Mouse (Mus musculus): ENCODE results near the gene Acap2. TPM values are rescaled to one million over a fixed set of nuclear protein-coding genes. Genes with fewer than 3 reads are reported as not detected.

Acap2 gene
- polyA plus RNA-seq, 1 experiment from 2014 or later: 24.6 TPM

GRCm38 (mm10) chr16:31185757-31186156 is 15.3 kb downstream of the Acap2 start:
- H3K9me3 ChIP-seq: no peaks in the 10 kb centered on the region
- H3K9ac ChIP-seq: no peak overlapping the region
- H3K27me3 ChIP-seq: no peaks in the 10 kb centered on the region
- no peak for ATAC-seq (ENCODE audit: insufficient number of reproducible peaks, insufficient read depth, low FRiP score, low TSS enrichment)
- H3K4me2 ChIP-seq (replicated peaks): no peak overlapping the region
- H3K27ac ChIP-seq: no peak overlapping the region
- 84% methylated on average over 2 of the region's 2 CpGs for WGBS
- H3K4me3 ChIP-seq: no peak overlapping the region
- peaks cover 13% of the 10 kb centered on the region for H3K4me1 ChIP-seq
- no peaks in the 10 kb centered on the region for H3K36me3 ChIP-seq

GRCm38 (mm10) chr16:31184727-31185126 is 16.3 kb downstream of the Acap2 start:
- Histone ChIP-seq H3K27ac (no peak overlapping the region), H3K4me2 (replicated peaks) (no peak overlapping the region), H3K36me3 (no peaks in the 10 kb centered on the region), H3K27me3 (no peaks in the 10 kb centered on the region), H3K4me3 (no peak overlapping the region), H3K9me3 (no peaks in the 10 kb centered on the region), H3K9ac (no peak overlapping the region), H3K4me1 (peaks cover 13% of the 10 kb centered on the region)
- 65% methylated on average over 4 of the region's 4 CpGs for WGBS
- no peak for ATAC-seq (ENCODE audit: insufficient number of reproducible peaks, insufficient read depth, low FRiP score, low TSS enrichment)

- no peak for ATAC-seq (ENCODE audit: insufficient number of reproducible peaks, insufficient read depth, low FRiP score, low TSS enrichment)
These were observed 18.5 kb downstream of the Acap2 start for GRCm38 (mm10) chr16:31182576-31182975.

GRCm38 (mm10) chr16:31180843-31181242 is 20.2 kb downstream of the Acap2 start:
- H3K9ac ChIP-seq: no peak overlapping the region
- no peaks in the 10 kb centered on the region for H3K9me3 ChIP-seq
- no peaks in the 10 kb centered on the region for H3K27me3 ChIP-seq
- H3K4me3 ChIP-seq: no peak overlapping the region
- H3K4me2 ChIP-seq (replicated peaks): no peak overlapping the region
- H3K36me3 ChIP-seq: no peaks in the 10 kb centered on the region
- H3K4me1 ChIP-seq: peaks cover 10% of the 10 kb centered on the region
- no peak for ATAC-seq (ENCODE audit: insufficient number of reproducible peaks, insufficient read depth, low FRiP score, low TSS enrichment)
- 77% methylated on average over 8 of the region's 8 CpGs for WGBS
- H3K27ac ChIP-seq: no peak overlapping the region

More at GRCm38 (mm10) chr16:31182576-31182975, 18.5 kb downstream of the Acap2 start:
- H3K4me1 ChIP-seq: peaks cover 13% of the 10 kb centered on the region
- H3K9ac ChIP-seq: no peak overlapping the region
- no peaks in the 10 kb centered on the region for H3K9me3 ChIP-seq
- 75% methylated on average over 9 of the region's 9 CpGs for WGBS
- H3K27me3 ChIP-seq: no peaks in the 10 kb centered on the region
- no peak overlapping the region for H3K4me3 ChIP-seq
- no peak overlapping the region for H3K4me2 ChIP-seq (replicated peaks)
- no peaks in the 10 kb centered on the region for H3K36me3 ChIP-seq
- H3K27ac ChIP-seq: no peak overlapping the region

- no peak overlapping the region for H3K4me2 ChIP-seq (replicated peaks)
- H3K9ac ChIP-seq: no peak overlapping the region
- no peaks in the 10 kb centered on the region for H3K9me3 ChIP-seq
- no peaks in the 10 kb centered on the region for H3K27me3 ChIP-seq
- H3K27ac ChIP-seq: no peak overlapping the region
- WGBS: 70% methylated on average over 5 of the region's 5 CpGs
- no peak overlapping the region for H3K4me3 ChIP-seq
- ATAC-seq (ENCODE audit: insufficient number of reproducible peaks, insufficient read depth, low FRiP score, low TSS enrichment): no peak
- no peaks in the 10 kb centered on the region for H3K36me3 ChIP-seq
- peaks cover 10% of the 10 kb centered on the region for H3K4me1 ChIP-seq
These were observed 21.7 kb downstream of the Acap2 start for GRCm38 (mm10) chr16:31179384-31179783.

- no peaks in the 10 kb centered on the region; the same call in 1 of the 2 replicates for H3K4me1 ChIP-seq
- H3K36me3 ChIP-seq: no peaks in the 10 kb centered on the region
- no peak for ATAC-seq (ENCODE audit: insufficient number of reproducible peaks, insufficient read depth, low FRiP score, low TSS enrichment)
- H3K27ac ChIP-seq: no peak overlapping the region
- WGBS: 80% methylated on average over 9 of the region's 9 CpGs
- no peak overlapping the region for H3K4me3 ChIP-seq
- H3K9ac ChIP-seq: no peak overlapping the region
- H3K4me2 ChIP-seq (replicated peaks): no peak overlapping the region
- no peaks in the 10 kb centered on the region for H3K27me3 ChIP-seq
- H3K9me3 ChIP-seq: no peaks in the 10 kb centered on the region
These were observed 26.0 kb downstream of the Acap2 start for GRCm38 (mm10) chr16:31174880-31175638.

- H3K9ac ChIP-seq: no peak overlapping the region
- 89% methylated on average over 3 of the region's 3 CpGs for whole genome bisulfite sequencing
- ATAC-seq (ENCODE audit: insufficient number of reproducible peaks, insufficient read depth, low FRiP score, low TSS enrichment): no peak
- no peaks in the 10 kb centered on the region for H3K27me3 ChIP-seq
- H3K9me3 ChIP-seq: no peaks in the 10 kb centered on the region
- 0 out of 2 replicates have a peak, but pooled peaks cover 4% of the 10 kb centered on the region for H3K4me1 ChIP-seq
- H3K4me2 ChIP-seq (replicated peaks): no peak overlapping the region
- no peak overlapping the region for H3K27ac ChIP-seq
- H3K4me3 ChIP-seq: no peak overlapping the region
- H3K36me3 ChIP-seq: no peaks in the 10 kb centered on the region
These were observed 28.8 kb downstream of the Acap2 start for GRCm38 (mm10) chr16:31172229-31172628.

GRCm38 (mm10) chr16:31171418-31171817 is 29.6 kb downstream of the Acap2 start:
- Histone ChIP-seq H3K4me1 (0 out of 2 replicates have a peak, but pooled peaks cover 4% of the 10 kb centered on the region), H3K27ac (no peak overlapping the region), H3K36me3 (no peaks in the 10 kb centered on the region), H3K4me3 (no peak overlapping the region), H3K9ac (no peak overlapping the region), H3K27me3 (no peaks in the 10 kb centered on the region), H3K4me2 (replicated peaks) (no peak overlapping the region), H3K9me3 (no peaks in the 10 kb centered on the region)
- ATAC-seq (ENCODE audit: insufficient number of reproducible peaks, insufficient read depth, low FRiP score, low TSS enrichment): no peak

GRCm38 (mm10) chr16:31170297-31170696 is 30.7 kb downstream of the Acap2 start:
- H3K4me2 ChIP-seq (replicated peaks): no peak overlapping the region
- no peaks in the 10 kb centered on the region for H3K27me3 ChIP-seq
- no peak overlapping the region for H3K27ac ChIP-seq
- H3K4me1 ChIP-seq: peaks cover 8% of the 10 kb centered on the region; the same call in 1 of the 2 replicates
- no peaks in the 10 kb centered on the region for H3K9me3 ChIP-seq
- no peak overlapping the region for H3K4me3 ChIP-seq
- 93% methylated on average over 8 of the region's 8 CpGs for WGBS
- ATAC-seq (ENCODE audit: insufficient number of reproducible peaks, insufficient read depth, low FRiP score, low TSS enrichment): no peak
- H3K36me3 ChIP-seq: no peaks in the 10 kb centered on the region
- no peak overlapping the region for H3K9ac ChIP-seq

GRCm38 (mm10) chr16:31169596-31169995 is 31.4 kb downstream of the Acap2 start:
- ATAC-seq (ENCODE audit: insufficient number of reproducible peaks, insufficient read depth, low FRiP score, low TSS enrichment): no peak
- peaks cover 11% of the 10 kb centered on the region; the same call in 1 of the 2 replicates for H3K4me1 ChIP-seq
- H3K27ac ChIP-seq: no peak overlapping the region
- H3K27me3 ChIP-seq: no peaks in the 10 kb centered on the region
- no peaks in the 10 kb centered on the region for H3K36me3 ChIP-seq
- no peak overlapping the region for H3K9ac ChIP-seq
- H3K4me2 ChIP-seq (replicated peaks): no peak overlapping the region
- no peak overlapping the region for H3K4me3 ChIP-seq
- no peaks in the 10 kb centered on the region for H3K9me3 ChIP-seq

- H3K4me2 ChIP-seq (replicated peaks): no peak overlapping the region
- 59% methylated on average over 7 of the region's 7 CpGs for WGBS
- no peaks in the 10 kb centered on the region for H3K36me3 ChIP-seq
- H3K4me3 ChIP-seq: no peak overlapping the region
- ATAC-seq (ENCODE audit: insufficient number of reproducible peaks, insufficient read depth, low FRiP score, low TSS enrichment): no peak
- no peak overlapping the region for H3K9ac ChIP-seq
- H3K4me1 ChIP-seq: peaks cover 11% of the 10 kb centered on the region; the same call in 1 of the 2 replicates
- H3K9me3 ChIP-seq: 0 out of 2 replicates have a peak, but pooled peaks cover 2% of the 10 kb centered on the region
- H3K27ac ChIP-seq: no peak overlapping the region
- no peaks in the 10 kb centered on the region for H3K27me3 ChIP-seq
These were observed 33.1 kb downstream of the Acap2 start for GRCm38 (mm10) chr16:31167934-31168333.

All from embryonic facial prominence, embryonic 12.5 days (tissue).